Mouse (Mus musculus): ENCODE data around the gene Emilin1. TPM values are rescaled to one million over a fixed set of nuclear protein-coding genes. Genes with fewer than 3 reads are reported as not detected.

Emilin1 gene
- total RNA-seq, 2 experiments from 2014 or later = 2.5 to 4.4 TPM

GRCm38 (mm10) chr5:30925217-30925616 lies 12.0 kb downstream of the Emilin1 start:
- DNase-seq (ENCODE audit: low spot score) = no peak

GRCm38 (mm10) chr5:30926073-30926472 lies 12.9 kb downstream of the Emilin1 start:
- DNase-seq (ENCODE audit: low spot score) = no peak

GRCm38 (mm10) chr5:30927945-30928529 lies 14.8 kb downstream of the Emilin1 start:
- no peak for DNase-seq (ENCODE audit: low spot score)

- peak; percentile 87 for DNase-seq (ENCODE audit: low spot score)
Measured at GRCm38 (mm10) chr5:30930121-30930520, 16.9 kb downstream of the Emilin1 start.

- DNase-seq (ENCODE audit: low spot score) = no peak
Measured at GRCm38 (mm10) chr5:30930846-30931245, 17.6 kb downstream of the Emilin1 start.

GRCm38 (mm10) chr5:30931378-30931777 lies 18.2 kb downstream of the Emilin1 start:
- peak; percentile 60 for DNase-seq (ENCODE audit: low spot score)

GRCm38 (mm10) chr5:30933705-30934104 lies 20.5 kb downstream of the Emilin1 start:
- no peak for DNase-seq (ENCODE audit: low spot score)

GRCm38 (mm10) chr5:30934725-30935461 lies 21.7 kb downstream of the Emilin1 start:
- DNase-seq (ENCODE audit: low spot score) = no peak

GRCm38 (mm10) chr5:30943004-30943403 lies 29.8 kb downstream of the Emilin1 start:
- no peak for DNase-seq (ENCODE audit: low spot score)

GRCm38 (mm10) chr5:30944344-30944743 lies 31.1 kb downstream of the Emilin1 start:
- no peak for DNase-seq (ENCODE audit: low spot score)

- peak; percentile 57 for DNase-seq (ENCODE audit: low spot score)
Measured at GRCm38 (mm10) chr5:30944956-30945781, 32.0 kb downstream of the Emilin1 start, which contains the start of gene Cgref1. Gene Cgref1, minus strand, starts transcription at chr5:30945591.

- no peak for DNase-seq (ENCODE audit: low spot score)
Measured at GRCm38 (mm10) chr5:30948620-30949019, 35.4 kb downstream of the Emilin1 start.

GRCm38 (mm10) chr5:30949654-30950326 lies 36.6 kb downstream of the Emilin1 start:
- peak; percentile 90 for DNase-seq (ENCODE audit: low spot score)

GRCm38 (mm10) chr5:30950451-30950850 lies 37.2 kb downstream of the Emilin1 start:
- DNase-seq (ENCODE audit: low spot score) = no peak

GRCm38 (mm10) chr5:30950922-30951321 lies 37.7 kb downstream of the Emilin1 start:
- DNase-seq (ENCODE audit: low spot score) = no peak

GRCm38 (mm10) chr5:30951706-30952105 lies 38.5 kb downstream of the Emilin1 start:
- DNase-seq (ENCODE audit: low spot score) = no peak

GRCm38 (mm10) chr5:30952551-30952950 lies 39.3 kb downstream of the Emilin1 start:
- no peak for DNase-seq (ENCODE audit: low spot score)

GRCm38 (mm10) chr5:30954065-30954464 lies 40.9 kb downstream of the Emilin1 start:
- DNase-seq (ENCODE audit: low spot score) = no peak

- DNase-seq (ENCODE audit: low spot score) = no peak
Measured at GRCm38 (mm10) chr5:30954556-30954955, 41.4 kb downstream of the Emilin1 start.

- DNase-seq (ENCODE audit: low spot score) = no peak
Measured at GRCm38 (mm10) chr5:30955751-30956150, 42.5 kb downstream of the Emilin1 start.

- no peak for DNase-seq (ENCODE audit: low spot score)
Measured at GRCm38 (mm10) chr5:30957891-30958290, 44.7 kb downstream of the Emilin1 start.
